Mouse (Mus musculus) midbrain, embryonic 11.5 days (tissue): ENCODE measurements at regions not wholly inside any gene's neighbourhood (a gene's known extent, or its start where the extent isn't known, plus 50 kb on each side); places are given as distances from the start of the nearest gene placed in this dataset.

ENCODE experiments used
- ATAC-seq: fragments of 200-750 bp; cut with Nextera tagmentation; 2 replicates; pipeline ENCODE4 v1.8.0; 2017; ENCODE audit warnings: moderate TSS enrichment, moderate library complexity; ENCODE audit not compliant: low FRiP score
- DNase-seq: peaks from one replicate; pipeline ENCODE4 v3.0.0; 2015; ENCODE audit warnings: low spot score; ENCODE audit errors: missing footprints
- H3K27ac ChIP-seq: fragments of 300-500 bp; sonication (generic); 2 replicates; pipeline ENCODE4 v1.5.1; 2014; ENCODE audit warnings: low read depth, low read length
- H3K27me3 ChIP-seq: fragments of 300-500 bp; sonication (generic); 2 replicates; pipeline ENCODE4 v1.6.1; 2014; ENCODE audit warnings: mild to moderate bottlenecking, low read length, moderate library complexity, mixed read lengths; ENCODE audit not compliant: control insufficient read depth, insufficient read depth
- H3K36me3 ChIP-seq: fragments of 300-500 bp; sonication (generic); 2 replicates; pipeline ENCODE4 v1.6.1; 2014; ENCODE audit warnings: mild to moderate bottlenecking, low read length, moderate library complexity, mixed read lengths; ENCODE audit not compliant: control insufficient read depth, insufficient read depth
- H3K4me1 ChIP-seq: fragments of 300-500 bp; sonication (generic); 2 replicates; pipeline ENCODE4 v1.6.1; 2014; ENCODE audit warnings: low read length; ENCODE audit not compliant: control insufficient read depth, insufficient read depth
- H3K4me2 ChIP-seq: fragments of 300-500 bp; sonication (generic); 2 replicates; pipeline ENCODE4 v1.6.1; 2014; ENCODE audit warnings: mild to moderate bottlenecking, moderate library complexity
- H3K4me3 ChIP-seq: fragments of 300-500 bp; sonication (generic); 2 replicates; pipeline ENCODE4 v1.5.1; 2014; ENCODE audit warnings: low read depth, low read length
- H3K9ac ChIP-seq: fragments of 300-500 bp; sonication (generic); 2 replicates; pipeline ENCODE4 v1.6.1; 2014; ENCODE audit warnings: low read length
- H3K9me3 ChIP-seq: fragments of 300-500 bp; sonication (generic); 2 replicates; pipeline ENCODE4 v1.6.1; 2016; ENCODE audit warnings: low read length; ENCODE audit not compliant: control insufficient read depth
- WGBS: fragments of 180-500 bp; shearing (Covaris S2); extraction: QIAGEN DNeasy Blood & Tissue Kit; methylation state at CpG from one replicate; pipeline ENCODE4 v1.1.7; 2014; 5-methylcytosine and 5-hydroxymethylcytosine counted together

DNA sequence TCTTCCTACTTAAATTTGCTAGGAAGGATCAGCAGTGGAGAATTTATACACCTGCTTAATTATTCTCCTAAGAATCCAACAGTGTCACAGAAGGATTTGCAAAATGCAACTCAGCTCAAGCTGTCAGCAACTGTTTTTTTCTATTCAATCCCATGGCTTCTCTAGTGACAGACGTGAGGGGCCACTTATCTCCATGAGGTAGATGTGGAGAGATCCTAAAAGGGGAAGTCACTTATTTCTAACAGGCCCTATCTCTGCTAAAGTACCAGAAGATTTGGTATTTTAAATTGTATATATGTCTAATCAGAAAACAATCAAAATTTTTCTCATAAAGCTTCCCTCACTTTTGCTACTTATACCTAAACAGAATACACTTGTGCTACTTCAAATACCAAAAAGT is 479.6 kb upstream of the Gpc5 start:
- no peak for ATAC-seq
- Histone ChIP-seq H3K9me3 (no peaks in the 10 kb centered on the region), H3K9ac (no peak overlapping the region), H3K27ac (no peak overlapping the region), H3K27me3 (no peaks in the 10 kb centered on the region), H3K4me3 (no peak overlapping the region), H3K4me2 (no peak overlapping the region), H3K4me1 (no peaks in the 10 kb centered on the region), H3K36me3 (no peaks in the 10 kb centered on the region)
- DNase-seq: no peak
- WGBS: 66% methylated on average over 1 of the region's 1 CpGs

DNA sequence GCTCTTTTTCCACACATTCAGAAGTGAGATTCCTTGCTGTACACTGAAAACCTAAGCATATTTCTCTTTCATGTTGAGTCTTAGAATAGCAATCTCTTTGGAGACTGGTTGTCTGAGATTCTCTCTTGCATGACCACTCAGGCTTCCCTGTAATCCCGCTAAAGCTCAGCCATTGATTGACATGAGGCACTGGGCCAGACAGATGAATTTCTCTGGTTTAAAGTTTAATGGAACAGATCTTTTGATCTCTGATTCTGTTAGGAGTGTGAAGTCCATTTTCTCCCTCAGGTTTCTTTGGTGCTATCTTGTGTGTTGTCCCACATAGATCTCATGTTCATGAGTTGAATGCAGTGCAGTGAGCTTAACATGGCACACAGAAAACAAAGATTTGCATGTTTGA is 435.4 kb upstream of the Gpc5 start:
- Histone ChIP-seq H3K4me1 (no peaks in the 10 kb centered on the region), H3K4me3 (no peak overlapping the region), H3K9me3 (no peaks in the 10 kb centered on the region), H3K36me3 (no peaks in the 10 kb centered on the region), H3K4me2 (no peak overlapping the region), H3K9ac (no peak overlapping the region), H3K27ac (no peak overlapping the region), H3K27me3 (no peaks in the 10 kb centered on the region)
- DNase-seq (no peak), ATAC-seq (no peak)
- 69% methylated on average over 1 of the region's 1 CpGs for WGBS

DNA sequence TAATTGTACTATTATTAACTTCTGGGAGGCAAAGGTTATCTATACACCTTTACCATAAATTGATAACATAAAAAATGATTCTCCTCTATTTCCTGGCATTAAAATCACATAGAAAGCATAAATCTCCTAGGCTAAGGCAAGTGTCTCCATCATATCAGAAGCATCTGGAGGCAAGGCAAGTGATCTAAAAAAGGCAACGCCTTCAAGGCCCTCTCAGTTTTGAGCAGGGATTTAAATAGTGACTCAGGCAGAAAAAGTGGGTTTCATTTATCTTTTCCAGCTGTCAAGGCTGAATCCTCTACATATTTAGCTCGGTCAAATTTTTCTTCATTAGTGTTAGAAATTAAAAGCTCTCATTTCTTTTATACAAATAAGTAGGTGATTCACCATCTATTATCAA is 430.0 kb upstream of the Gpc5 start:
- Histone ChIP-seq H3K9me3 (no peaks in the 10 kb centered on the region), H3K27me3 (no peaks in the 10 kb centered on the region), H3K27ac (no peak overlapping the region), H3K9ac (no peak overlapping the region), H3K4me1 (no peaks in the 10 kb centered on the region), H3K4me3 (no peak overlapping the region), H3K36me3 (no peaks in the 10 kb centered on the region), H3K4me2 (no peak overlapping the region)
- WGBS: 80% methylated on average over 2 of the region's 2 CpGs
- no peak for DNase-seq
- ATAC-seq: no peak

DNA sequence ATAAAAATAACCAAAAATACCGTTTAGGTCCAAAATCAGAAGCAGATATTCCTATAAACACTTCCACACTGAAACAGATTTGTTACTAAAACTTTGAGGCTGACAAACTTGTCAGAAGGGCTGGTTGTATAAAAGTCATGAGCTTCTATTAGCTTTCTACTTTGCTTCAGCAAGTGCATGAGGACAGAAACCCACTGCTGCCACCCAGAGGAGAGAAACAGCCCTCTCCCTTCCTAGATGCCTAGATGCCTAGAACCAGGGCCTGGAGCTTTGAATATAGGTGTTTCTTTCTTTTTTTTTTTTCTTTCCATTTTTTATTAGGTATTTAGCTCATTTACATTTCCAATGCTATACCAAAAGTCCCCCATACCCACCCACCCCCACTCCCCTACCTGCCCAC is 406.9 kb upstream of the Gpc5 start:
- H3K27ac ChIP-seq: no peak overlapping the region
- DNase-seq: no peak
- H3K36me3 ChIP-seq: no peaks in the 10 kb centered on the region
- H3K4me2 ChIP-seq: no peak overlapping the region
- no peaks in the 10 kb centered on the region for H3K27me3 ChIP-seq
- H3K4me1 ChIP-seq: no peaks in the 10 kb centered on the region
- H3K4me3 ChIP-seq: no peak overlapping the region
- H3K9ac ChIP-seq: no peak overlapping the region
- 62% methylated on average over 1 of the region's 1 CpGs for WGBS
- ATAC-seq: no peak
- no peaks in the 10 kb centered on the region for H3K9me3 ChIP-seq

DNA sequence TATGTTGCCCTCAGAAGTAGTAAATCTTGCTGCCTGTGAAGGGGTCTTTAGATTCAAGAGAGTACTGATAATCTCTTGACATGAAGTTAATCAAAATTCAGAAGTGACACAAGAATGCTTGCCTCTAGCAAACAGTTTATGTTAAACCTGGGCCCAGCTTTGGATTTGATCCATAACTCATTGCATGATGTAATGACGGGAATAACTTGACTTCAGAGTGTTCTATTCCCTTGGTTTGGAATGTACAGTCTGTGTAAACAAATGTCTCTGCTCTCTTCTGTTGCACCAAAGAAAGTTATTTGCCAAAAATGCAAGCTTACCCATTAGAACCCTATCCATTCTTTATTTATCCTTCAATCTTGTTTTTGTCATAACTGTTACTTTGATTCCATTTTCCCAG is 397.1 kb upstream of the Gpc5 start:
- ATAC-seq (no peak), DNase-seq (no peak)
- Histone ChIP-seq H3K4me2 (no peak overlapping the region), H3K9ac (no peak overlapping the region), H3K36me3 (no peaks in the 10 kb centered on the region), H3K27ac (no peak overlapping the region), H3K4me3 (no peak overlapping the region), H3K4me1 (no peaks in the 10 kb centered on the region), H3K27me3 (no peaks in the 10 kb centered on the region), H3K9me3 (no peaks in the 10 kb centered on the region)
- 91% methylated on average over 1 of the region's 1 CpGs for WGBS

DNA sequence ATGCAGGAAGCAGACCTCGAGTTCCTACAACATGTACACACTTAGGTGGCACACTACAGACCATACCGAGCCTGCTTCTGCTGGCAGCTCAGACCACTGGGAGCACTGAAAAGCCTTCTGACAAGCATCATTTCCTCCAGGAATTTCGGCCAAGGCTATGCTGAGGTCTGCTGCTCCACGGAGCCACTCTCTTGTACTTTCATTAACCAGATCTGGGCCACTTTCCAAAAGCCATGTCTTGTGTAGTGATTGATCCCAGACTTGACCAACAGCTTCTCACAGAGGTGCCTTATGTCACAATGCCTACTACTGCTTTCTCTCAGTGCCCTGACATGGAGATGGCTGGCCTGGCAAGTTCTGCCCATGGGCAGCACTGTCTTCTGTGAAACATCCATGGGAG is 394.5 kb upstream of the Gpc5 start:
- no peaks in the 10 kb centered on the region for H3K36me3 ChIP-seq
- H3K4me3 ChIP-seq: no peak overlapping the region
- DNase-seq: no peak
- no peaks in the 10 kb centered on the region for H3K4me1 ChIP-seq
- H3K9me3 ChIP-seq: no peaks in the 10 kb centered on the region
- WGBS: 89% methylated on average over 4 of the region's 4 CpGs
- ATAC-seq: no peak
- no peak overlapping the region for H3K27ac ChIP-seq
- H3K4me2 ChIP-seq: no peak overlapping the region
- H3K9ac ChIP-seq: no peak overlapping the region
- no peaks in the 10 kb centered on the region for H3K27me3 ChIP-seq

DNA sequence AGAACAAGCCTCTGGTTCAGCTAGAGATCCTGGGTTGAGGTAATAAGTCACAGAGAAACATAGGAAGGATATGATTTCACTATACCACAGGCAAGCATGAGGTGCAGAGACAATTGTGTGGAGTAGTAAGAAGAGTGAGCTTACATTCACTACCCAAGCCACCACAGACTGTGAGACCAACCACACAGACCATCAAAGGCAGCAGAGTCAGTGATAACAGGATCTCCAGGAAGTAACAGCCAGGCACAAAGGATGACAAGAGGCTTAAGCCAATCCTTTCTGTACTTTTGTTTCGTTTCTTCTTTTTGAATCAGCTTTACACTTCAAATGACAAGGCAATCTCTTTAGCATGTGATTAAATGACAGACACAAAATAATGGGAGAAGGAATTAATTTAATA is 368.9 kb upstream of the Gpc5 start:
- no peaks in the 10 kb centered on the region for H3K4me1 ChIP-seq
- no peak overlapping the region for H3K27ac ChIP-seq
- H3K4me2 ChIP-seq: no peak overlapping the region
- H3K4me3 ChIP-seq: no peak overlapping the region
- no peaks in the 10 kb centered on the region for H3K36me3 ChIP-seq
- ATAC-seq (no peak), DNase-seq (no peak)
- 6% methylated on average over 1 of the region's 1 CpGs for WGBS
- H3K9me3 ChIP-seq: no peaks in the 10 kb centered on the region
- no peaks in the 10 kb centered on the region for H3K27me3 ChIP-seq
- H3K9ac ChIP-seq: no peak overlapping the region

DNA sequence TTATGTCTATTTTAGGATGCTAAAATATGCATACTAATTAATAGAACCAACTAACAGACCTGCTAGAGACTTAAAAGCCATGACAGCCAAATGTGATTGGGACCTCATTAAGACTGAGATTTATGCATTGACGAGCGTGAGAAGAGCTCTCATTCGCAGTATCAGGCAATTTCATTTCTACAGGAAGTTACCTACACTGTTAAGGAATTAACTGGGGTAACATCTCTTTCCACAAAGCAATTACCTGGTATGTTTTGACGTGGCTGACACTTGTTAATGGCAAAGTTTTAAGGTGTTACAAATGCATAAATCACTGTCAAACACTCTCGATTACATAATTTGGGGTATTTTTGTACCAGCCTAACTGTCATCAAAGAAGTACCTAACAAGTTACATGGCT is 324.7 kb upstream of the Gpc5 start:
- Histone ChIP-seq H3K4me3 (no peak overlapping the region), H3K9ac (no peak overlapping the region), H3K27ac (no peak overlapping the region), H3K36me3 (no peaks in the 10 kb centered on the region), H3K4me2 (no peak overlapping the region), H3K9me3 (no peaks in the 10 kb centered on the region), H3K27me3 (no peaks in the 10 kb centered on the region), H3K4me1 (no peaks in the 10 kb centered on the region)
- ATAC-seq (no peak), DNase-seq (no peak)
- 89% methylated on average over 5 of the region's 5 CpGs for WGBS

DNA sequence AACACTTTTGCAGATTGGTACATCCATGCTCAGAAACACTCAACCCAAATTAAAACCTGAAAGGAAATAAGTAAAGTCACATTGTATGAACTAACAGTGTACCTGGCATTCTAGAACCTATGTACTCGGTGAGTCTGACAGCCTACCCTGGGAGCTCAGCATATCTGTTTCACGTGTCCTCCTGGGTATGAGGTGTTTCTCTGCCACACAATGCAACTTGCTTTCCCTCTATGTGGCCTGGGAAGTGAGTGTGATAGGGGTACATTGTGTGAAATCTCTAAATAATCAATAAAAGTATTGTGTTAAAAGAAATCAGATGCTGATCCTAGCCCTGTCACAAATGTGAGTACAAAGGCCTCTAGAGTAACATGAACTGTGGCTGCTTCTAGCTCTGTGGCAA is 315.3 kb upstream of the Gpc5 start:
- Histone ChIP-seq H3K4me3 (no peak overlapping the region), H3K27me3 (no peaks in the 10 kb centered on the region), H3K9ac (no peak overlapping the region), H3K4me1 (no peaks in the 10 kb centered on the region), H3K36me3 (no peaks in the 10 kb centered on the region), H3K27ac (no peak overlapping the region), H3K4me2 (no peak overlapping the region), H3K9me3 (no peaks in the 10 kb centered on the region)
- DNase-seq (no peak), ATAC-seq (no peak)
- 72% methylated on average over 2 of the region's 2 CpGs for WGBS

DNA sequence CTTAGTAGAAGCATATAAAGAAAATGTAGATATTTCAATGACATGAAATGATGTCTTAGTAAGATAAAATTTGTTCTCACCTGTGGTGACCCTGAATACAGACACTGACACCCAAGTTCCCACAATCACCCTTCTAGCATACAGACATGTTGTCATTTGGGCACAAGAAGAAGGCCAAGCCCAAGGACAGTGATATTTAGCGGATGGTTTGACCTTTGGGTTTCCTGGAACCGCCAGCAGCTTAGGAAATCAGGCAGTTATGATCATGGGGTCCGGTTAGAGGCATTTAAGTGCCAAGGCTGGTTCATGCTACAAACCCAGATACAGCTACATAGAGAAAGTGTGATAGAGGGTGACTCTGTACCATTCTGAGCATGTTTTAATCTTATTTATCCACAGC is 310.2 kb upstream of the Gpc5 start:
- no peak for ATAC-seq

More for the DNA sequence above, 310.2 kb upstream of the Gpc5 start:
- no peak overlapping the region for H3K4me2 ChIP-seq
- no peaks in the 10 kb centered on the region for H3K36me3 ChIP-seq
- H3K9me3 ChIP-seq: no peaks in the 10 kb centered on the region
- H3K9ac ChIP-seq: no peak overlapping the region
- no peak overlapping the region for H3K4me3 ChIP-seq
- no peaks in the 10 kb centered on the region for H3K4me1 ChIP-seq
- DNase-seq: no peak
- no peak overlapping the region for H3K27ac ChIP-seq
- no peaks in the 10 kb centered on the region for H3K27me3 ChIP-seq
- WGBS: 95% methylated on average over 3 of the region's 3 CpGs
